11 mouse cellular contexts compared by ENCODE assay signal in the genomic region with DNA sequence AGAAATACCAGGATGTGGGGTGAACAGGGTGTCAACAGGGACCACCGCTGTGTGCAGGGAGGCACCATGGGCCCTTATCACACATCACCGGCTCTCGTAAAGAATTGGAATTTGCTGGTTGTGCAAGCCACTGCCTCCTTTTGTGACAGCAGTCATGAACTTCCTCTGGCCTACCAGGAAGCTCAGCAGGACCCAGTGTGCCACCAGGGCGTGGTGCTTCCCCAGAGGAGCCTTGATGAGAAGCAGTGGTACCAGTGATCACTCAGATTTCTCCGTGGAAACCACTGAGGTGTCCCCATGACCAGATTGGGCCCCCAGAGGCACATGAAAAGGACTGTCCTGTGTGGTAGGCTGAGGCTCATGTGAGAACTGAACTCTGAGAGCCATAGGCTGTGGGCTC. TPM values are rescaled to one million over a fixed set of nuclear protein-coding genes. Genes with fewer than 3 reads are reported as not detected.
DNase-seq lines count a peak whose midpoint lies in the region; ATAC-seq lines count a peak whose summit lies in the region.
"Had no signal": no experiment of that assay in that cellular context is flagged by ENCODE, and none has a peak within 500 bp of the region (broad histone marks: within the 10 kb centered on the region; RNA-seq: fewer than 3 reads in every experiment).

No protein-coding gene starts in this region.

- H3K4me1 ChIP-seq in heart, embryonic 15.5 days (replicated peaks) = peaks cover 81% of the 10 kb centered on the region

- intact Hi-C loops in heart, postnatal 14 days (cut with DNase I) = no loop called here

- no peak for DNase-seq in heart, postnatal 14 days
- DNase-seq in CD4-positive, CD25-positive, alpha-beta regulatory T cell, adult 2 months (ENCODE audit: low read depth, low spot score) = peak; percentile 50
- peak; percentile 46 for DNase-seq in lung, postnatal 14 days
- DNase-seq in frontal cortex, postnatal 36 days (ENCODE audit: low spot score in 2 of 2) = no peak
- DNase-seq in embryo, embryonic 9.5 days (ENCODE audit: extremely low spot score) = no peak
- DNase-seq: cerebellum, adult 9-10 months had no signal

- no peaks in the 10 kb centered on the region for H3K9me3 ChIP-seq in heart, embryonic 15.5 days (replicated peaks)
- H3K9me3 ChIP-seq: limb, embryonic 12.5 days had no signal

- no peak overlapping the region for H3K4me2 ChIP-seq in heart, embryonic 15.5 days
- H3K4me2 ChIP-seq: limb, embryonic 12.5 days had no signal

- no peak overlapping the region for H3K4me3 ChIP-seq in heart, embryonic 15.5 days
- H3K4me3 ChIP-seq: limb, embryonic 12.5 days had no signal

- peaks cover 16% of the 10 kb centered on the region for H3K36me3 ChIP-seq in heart, embryonic 15.5 days

- no peaks in the 10 kb centered on the region for H3K27me3 ChIP-seq in heart, embryonic 15.5 days
- H3K27me3 ChIP-seq: limb, embryonic 12.5 days had no signal

- H3K27ac ChIP-seq in heart, embryonic 15.5 days = peak overlapping the region; percentile 15; the same call in 1 of the 2 replicates
- H3K27ac ChIP-seq: limb, embryonic 12.5 days had no signal

- no peak overlapping the region for H3K9ac ChIP-seq in heart, embryonic 15.5 days
- H3K9ac ChIP-seq: limb, embryonic 12.5 days had no signal

- no peak for ATAC-seq in heart, embryonic 15.5 days (replicated peaks; ENCODE audit: insufficient number of reproducible peaks, insufficient read depth, low FRiP score, low read depth)
- peak; percentile 55 for ATAC-seq in common myeloid progenitor, adult 5-6 weeks (replicated peaks; ENCODE audit: low read depth, poor library complexity, severe bottlenecking)
- ATAC-seq in erythroid progenitor cell, adult 5-6 weeks (replicated peaks; ENCODE audit: low FRiP score, poor library complexity, severe bottlenecking) = no peak

- 44% methylated on average over 5 of the region's 5 CpGs for WGBS in heart, embryonic 15.5 days

RNA-seq across cellular contexts. Expression of a gene that starts 13.0 kb away (rescaled TPM):
- 67.0 and 93.4 TPM in 2 replicates for polyA plus RNA-seq in heart, embryonic 15.5 days (2015; fragmentation: Nextera tagmentation; extraction: Ambion mirVana)
- total RNA-seq in heart, postnatal 14 days (2021) = 10 to 100 TPM; 23.0 to 24.1 TPM
- total RNA-seq in common myeloid progenitor, adult 5-6 weeks (2017) = 27.9 and 30.1 TPM in 2 replicates
- 14.4 and 14.7 TPM in 2 replicates for total RNA-seq in erythroid progenitor cell, adult 5-6 weeks (2015; ENCODE audit: low replicate concordance)
- total RNA-seq in erythroid progenitor cell, adult 5-6 weeks (2017; ENCODE audit: low replicate concordance) = 27.6 and 28.1 TPM in 2 replicates

RNA-seq across cellular contexts. Expression of a gene that starts 16.9 kb away (rescaled TPM):
- polyA plus RNA-seq in heart, embryonic 15.5 days (2015; fragmentation: Nextera tagmentation; extraction: Ambion mirVana) = 10.1 and 15.0 TPM in 2 replicates
- 1 to 10 TPM; 2.6 to 3.4 TPM for total RNA-seq in heart, postnatal 14 days (2021)
- total RNA-seq in common myeloid progenitor, adult 5-6 weeks (2017) = 33.6 and 35.6 TPM in 2 replicates
- total RNA-seq in erythroid progenitor cell, adult 5-6 weeks (2015; ENCODE audit: low replicate concordance) = 26.4 and 28.1 TPM in 2 replicates
- total RNA-seq in erythroid progenitor cell, adult 5-6 weeks (2017; ENCODE audit: low replicate concordance) = 32.6 and 39.0 TPM in 2 replicates

RNA-seq across cellular contexts. Expression of a gene that starts 17.9 kb away (rescaled TPM):
- 61.1 and 81.1 TPM in 2 replicates for polyA plus RNA-seq in heart, embryonic 15.5 days (2015; fragmentation: Nextera tagmentation; extraction: Ambion mirVana)
- total RNA-seq in heart, postnatal 14 days (2021) = 10 to 100 TPM; 44.1 to 49.9 TPM
- total RNA-seq in common myeloid progenitor, adult 5-6 weeks (2017) = 33.4 and 70.7 TPM in 2 replicates
- total RNA-seq in erythroid progenitor cell, adult 5-6 weeks (2015; ENCODE audit: low replicate concordance) = 4.0 and 6.7 TPM in 2 replicates
- 2.3 and 35.3 TPM in 2 replicates for total RNA-seq in erythroid progenitor cell, adult 5-6 weeks (2017; ENCODE audit: low replicate concordance)

RNA-seq across cellular contexts. Expression of a gene that starts 18.0 kb away (rescaled TPM):
- 13.7 and 17.2 TPM in 2 replicates for polyA plus RNA-seq in heart, embryonic 15.5 days (2015; fragmentation: Nextera tagmentation; extraction: Ambion mirVana)
- 10 to 100 TPM; 15.9 to 17.9 TPM for total RNA-seq in heart, postnatal 14 days (2021)
- total RNA-seq in common myeloid progenitor, adult 5-6 weeks (2017) = 0.53 TPM in 1 of 2 replicates, not detected in the other
- total RNA-seq in erythroid progenitor cell, adult 5-6 weeks (2015; ENCODE audit: low replicate concordance) = not detected in 2 replicates
- 0.98 TPM in 1 of 2 replicates, not detected in the other for total RNA-seq in erythroid progenitor cell, adult 5-6 weeks (2017; ENCODE audit: low replicate concordance)

RNA-seq across cellular contexts. Expression of a gene that starts 37.1 kb away (rescaled TPM):
- polyA plus RNA-seq in heart, embryonic 15.5 days (2015; fragmentation: Nextera tagmentation; extraction: Ambion mirVana) = 2.6 and 5.0 TPM in 2 replicates
- under 1 TPM in 1 of 2 experiments, not detected in 1; 0.74 TPM for total RNA-seq in heart, postnatal 14 days (2021)
- total RNA-seq in common myeloid progenitor, adult 5-6 weeks (2017) = not detected in 2 replicates
- not detected in 2 replicates for total RNA-seq in erythroid progenitor cell, adult 5-6 weeks (2015; ENCODE audit: low replicate concordance)
- total RNA-seq in erythroid progenitor cell, adult 5-6 weeks (2017; ENCODE audit: low replicate concordance) = not detected in 2 replicates
- total RNA-seq: gastrocnemius, adult 18-20 months had no signal

Comparison
In these comparisons a context has a peak if more than half of its experiments do, and no peak if none do; other contexts are left out.
1. DNase-seq: peak in CD4-positive, CD25-positive, alpha-beta regulatory T cell, adult 2 months (single experiment) and lung, postnatal 14 days (single experiment); none in heart, postnatal 14 days (0 of 2), frontal cortex, postnatal 36 days (0 of 2) and embryo, embryonic 9.5 days (single experiment).